Mouse (Mus musculus) frontal cortex, postnatal 25 days (tissue): Measurements from ENCODE around the gene Gm9999.

ENCODE experiments used
- DNase-seq, 2 experiments: peaks; one replicate each; pipeline ENCODE4 v3.0.0; 2022; ENCODE audit warnings: low spot score in 2 of 2

Gene Gm9999

DNA sequence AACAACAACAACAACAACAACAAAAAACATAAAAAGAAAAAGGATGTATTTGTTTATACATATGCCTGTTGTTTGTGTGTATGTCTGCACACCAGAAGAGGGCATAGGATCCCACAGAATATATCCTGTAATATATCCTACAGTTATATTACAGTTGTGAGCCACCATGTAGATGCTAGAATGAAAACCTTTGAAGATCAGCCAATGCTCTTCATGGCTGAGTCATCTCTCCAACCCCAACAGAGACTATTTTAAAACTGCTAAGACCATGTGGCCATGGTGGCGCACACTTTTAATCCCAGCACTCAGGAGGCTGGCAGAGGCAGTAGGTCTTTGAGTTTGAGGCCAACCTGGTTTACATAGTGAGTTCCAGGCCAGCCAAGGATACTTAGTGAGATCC, 44.1 kb downstream of the Gm9999 start:
- no peak for DNase-seq

- no peak for DNase-seq
These were observed 47.3 kb downstream of the Gm9999 start for GRCm38 (mm10) chr7:47030517-47031193.

DNA sequence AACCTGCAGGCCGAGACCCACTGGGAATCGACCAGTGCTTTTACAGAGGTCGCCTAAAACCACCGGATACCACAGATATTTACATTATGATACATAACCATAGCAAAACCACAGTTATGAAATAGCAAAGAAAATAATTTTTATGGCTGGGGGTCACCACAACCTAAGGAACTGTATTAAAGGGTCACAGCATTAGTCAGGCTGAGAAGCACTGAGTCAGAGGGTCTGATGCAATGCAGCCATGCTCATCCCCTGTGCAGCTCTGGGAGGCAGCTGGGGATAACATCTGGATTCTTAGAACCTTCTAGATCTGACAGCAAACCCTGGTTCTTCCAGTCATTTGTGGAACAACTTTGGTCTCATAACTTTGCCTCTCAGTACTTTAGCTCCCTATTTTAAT, 48.0 kb downstream of the Gm9999 start:
- no peak for DNase-seq

- no peak for DNase-seq
These were observed 51.5 kb downstream of the Gm9999 start for GRCm38 (mm10) chr7:47034785-47035384.

GRCm38 (mm10) chr7:47035426-47035825, 52.0 kb downstream of the Gm9999 start:
- DNase-seq: no peak
